Mouse (Mus musculus) testis, adult 2 months (tissue): ENCODE results near the gene Vipr1. TPM values are rescaled to one million over a fixed set of nuclear protein-coding genes. Genes with fewer than 3 reads are reported as not detected.

Experiments
- H3K27ac ChIP-seq: fragments of 200-500 bp; 2 replicates; pipeline ENCODE4 v1.5.1; 2012; ENCODE audit warnings: low read depth, low read length; ENCODE audit not compliant: control insufficient read depth, insufficient read depth
- H3K27me3 ChIP-seq: fragments of 200-500 bp; 2 replicates; pipeline ENCODE4 v1.6.1; 2012; ENCODE audit warnings: mild to moderate bottlenecking, low read length, moderate library complexity; ENCODE audit not compliant: control insufficient read depth, insufficient read depth
- H3K36me3 ChIP-seq: fragments of 200-500 bp; 2 replicates; pipeline ENCODE4 v1.6.1; 2012; ENCODE audit warnings: mild to moderate bottlenecking, low read length; ENCODE audit not compliant: control insufficient read depth, insufficient read depth
- H3K4me1 ChIP-seq: fragments of 200-500 bp; 2 replicates; pipeline ENCODE4 v1.6.1; 2012; ENCODE audit warnings: low read length; ENCODE audit not compliant: control insufficient read depth, insufficient read depth
- H3K4me3 ChIP-seq: fragments of 200-500 bp; 2 replicates; pipeline ENCODE4 v1.5.1; 2012; ENCODE audit warnings: low read depth, mild to moderate bottlenecking, low read length, moderate library complexity, mixed read lengths; ENCODE audit not compliant: control insufficient read depth
- CTCF ChIP-seq: fragments of 200-500 bp; IDR thresholded peaks from 2 replicates; pipeline ENCODE4 v1.5.1; 2012; ENCODE audit warnings: low read depth, mild to moderate bottlenecking, inconsistent platforms, low read length, moderate library complexity; ENCODE audit not compliant: control insufficient read depth, insufficient read depth, insufficient replicate concordance
- POLR2A ChIP-seq: fragments of 200-500 bp; IDR thresholded peaks from 2 replicates; pipeline ENCODE4 v1.6.1; 2012; ENCODE audit warnings: low read depth, mild to moderate bottlenecking, inconsistent platforms, low read length, moderate library complexity; ENCODE audit not compliant: control insufficient read depth
- polyA plus RNA-seq: library from polyadenylated mRNA; depleted of rRNA; stranded (reverse); fragments of >200 nt; gene quantifications from 2 replicates; pipeline ENCODE4 v1.2.3, GENCODE M21; 2012

Vipr1 gene
- polyA plus RNA-seq, 1 experiment: 0.42 TPM

- H3K36me3 ChIP-seq: no peaks in the 10 kb centered on the region
- peaks cover 17% of the 10 kb centered on the region for H3K4me1 ChIP-seq
- no peak overlapping the region for H3K27ac ChIP-seq
- TF ChIP-seq POLR2A (no peak), CTCF (no peak)
- H3K27me3 ChIP-seq: no peaks in the 10 kb centered on the region
- H3K4me3 ChIP-seq: no peak overlapping the region
Measured at GRCm38 (mm10) chr9:121708506-121709486, 66.3 kb downstream of the Vipr1 start.

- Histone ChIP-seq H3K4me1 (peaks cover 13% of the 10 kb centered on the region), H3K36me3 (no peaks in the 10 kb centered on the region), H3K4me3 (peak within 1 kb of the TSS; percentile 74), H3K27ac (peak within 1 kb of the TSS; percentile 5; the same call in 1 of the 2 replicates), H3K27me3 (no peaks in the 10 kb centered on the region)
- TF ChIP-seq POLR2A: peak; percentile 58; the same call in 1 of the 2 replicates
- no peak for TF ChIP-seq CTCF
Measured at GRCm38 (mm10) chr9:121709898-121710583, 67.5 kb downstream of the Vipr1 start, which contains the start of gene Ss18l2. Ss18l2 (plus strand) TSS chr9:121710329.

- no peaks in the 10 kb centered on the region for H3K36me3 ChIP-seq
- H3K27me3 ChIP-seq: no peaks in the 10 kb centered on the region
- H3K27ac ChIP-seq: peak overlapping the region; percentile 5; the same call in 1 of the 2 replicates
- peaks cover 8% of the 10 kb centered on the region for H3K4me1 ChIP-seq
- peak overlapping the region; percentile 74 for H3K4me3 ChIP-seq
- TF ChIP-seq CTCF (no peak), POLR2A (no peak)
Measured at GRCm38 (mm10) chr9:121710584-121710975, 68.1 kb downstream of the Vipr1 start.

GRCm38 (mm10) chr9:121717048-121717447 is 74.5 kb downstream of the Vipr1 start:
- Histone ChIP-seq H3K4me3 (no peak overlapping the region), H3K4me1 (peaks cover 8% of the 10 kb centered on the region), H3K36me3 (no peaks in the 10 kb centered on the region), H3K27me3 (no peaks in the 10 kb centered on the region), H3K27ac (no peak overlapping the region)
- no peak for TF ChIP-seq CTCF
- no peak for TF ChIP-seq POLR2A

GRCm38 (mm10) chr9:121718070-121718705 is 75.7 kb downstream of the Vipr1 start:
- peaks cover 8% of the 10 kb centered on the region for H3K4me1 ChIP-seq
- no peak for TF ChIP-seq CTCF
- no peak for TF ChIP-seq POLR2A
- peak overlapping the region; percentile 84 for H3K27ac ChIP-seq
- peak overlapping the region; percentile 81 for H3K4me3 ChIP-seq
- H3K36me3 ChIP-seq: no peaks in the 10 kb centered on the region
- no peaks in the 10 kb centered on the region for H3K27me3 ChIP-seq

GRCm38 (mm10) chr9:121718792-121719318 is 76.3 kb downstream of the Vipr1 start, which contains the start of gene Nktr:
Nktr (plus strand) TSS chr9:121719169.
- Histone ChIP-seq H3K4me1 (peaks cover 8% of the 10 kb centered on the region), H3K36me3 (no peaks in the 10 kb centered on the region), H3K27ac (peak within 1 kb of the TSS; percentile 84), H3K27me3 (no peaks in the 10 kb centered on the region), H3K4me3 (peak within 1 kb of the TSS; percentile 81)
- peak; percentile 97 for TF ChIP-seq POLR2A
- no peak for TF ChIP-seq CTCF
